Mouse (Mus musculus): ENCODE measurements around the gene Pgf.
"Not testable (repeated sequence)": the region's sequence is repeated elsewhere in the genome, so short reads cannot be mapped to it uniquely, and the experiment has no call there.

The Pgf gene

DNA sequence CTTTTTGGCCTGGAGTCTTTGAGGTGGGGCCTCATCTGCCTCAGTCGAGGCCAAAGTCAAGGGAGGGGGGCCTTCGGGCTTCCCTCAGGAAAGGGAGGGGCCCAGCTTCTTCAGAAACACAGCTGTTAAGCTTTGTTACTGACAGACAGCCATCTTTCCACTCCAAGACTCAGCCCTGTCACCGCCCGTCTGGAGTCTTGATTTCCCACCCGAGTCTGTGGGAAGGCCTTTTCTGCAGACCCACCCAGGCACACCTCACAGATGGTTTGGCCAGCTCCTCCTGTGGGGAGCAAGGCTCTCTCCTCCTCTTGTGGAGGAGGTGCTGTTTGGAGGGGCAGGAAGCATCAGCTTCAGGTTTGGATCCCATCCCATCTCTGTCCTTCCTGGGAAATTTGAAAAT is 18.0 kb downstream of the Pgf start:
- DNase-seq (ENCODE audit: low read depth in 2 of 2, low spot score in 2 of 2), result no peak

DNA sequence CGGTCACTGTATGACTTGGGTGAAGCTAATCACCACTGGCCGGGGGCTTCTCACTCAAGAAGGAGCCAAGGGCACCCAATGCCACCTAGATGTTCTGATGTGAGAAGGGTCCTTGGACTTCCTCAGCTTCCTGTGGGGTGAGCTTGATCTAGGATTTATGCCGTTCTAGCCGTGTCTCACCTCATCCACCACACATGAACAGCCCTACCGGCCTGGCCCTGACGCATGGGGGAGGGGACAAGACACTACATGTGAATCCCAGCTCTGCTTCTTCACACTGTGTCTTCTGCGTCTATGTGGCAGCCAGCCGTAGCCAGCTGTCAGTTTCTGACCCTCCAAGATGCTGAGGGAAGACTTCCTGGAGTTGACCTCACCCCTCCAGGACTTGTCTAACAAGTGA is 18.8 kb downstream of the Pgf start:
- DNase-seq (ENCODE audit: low read depth in 2 of 2, low spot score in 2 of 2), result no peak

DNA sequence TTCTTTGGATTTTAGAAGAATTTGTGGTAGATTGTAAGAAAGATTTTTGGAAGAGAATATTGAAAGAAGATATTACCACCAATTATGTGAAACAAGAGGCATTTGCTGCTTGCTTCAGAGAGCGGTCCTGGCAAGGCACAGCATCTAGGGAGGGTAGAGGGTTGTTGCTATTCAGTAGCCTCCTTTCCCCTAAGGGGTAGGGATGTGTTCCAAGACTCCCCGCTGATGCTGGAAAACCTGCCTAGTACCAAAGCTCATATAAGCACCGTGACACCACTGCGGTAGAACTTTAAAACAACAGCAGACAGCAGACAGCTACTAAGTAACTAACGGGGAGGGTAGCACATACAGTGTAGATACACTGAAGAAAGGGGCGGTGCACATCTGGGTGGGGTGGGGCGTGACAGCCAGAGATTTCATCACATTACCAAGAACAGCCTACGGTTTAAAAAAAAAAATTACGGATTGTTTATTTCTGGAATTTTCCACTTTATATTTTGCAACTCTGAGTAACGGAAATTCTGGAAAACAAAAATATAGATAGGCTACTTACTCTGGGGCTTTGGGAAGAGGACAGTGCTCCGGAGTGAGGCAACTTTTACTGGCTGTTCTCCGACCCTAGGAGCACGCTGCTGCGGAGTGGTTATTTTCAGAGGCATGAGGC is 19.7 kb downstream of the Pgf start:
- no peak for DNase-seq (ENCODE audit: low read depth in 2 of 2, low spot score in 2 of 2)

DNA sequence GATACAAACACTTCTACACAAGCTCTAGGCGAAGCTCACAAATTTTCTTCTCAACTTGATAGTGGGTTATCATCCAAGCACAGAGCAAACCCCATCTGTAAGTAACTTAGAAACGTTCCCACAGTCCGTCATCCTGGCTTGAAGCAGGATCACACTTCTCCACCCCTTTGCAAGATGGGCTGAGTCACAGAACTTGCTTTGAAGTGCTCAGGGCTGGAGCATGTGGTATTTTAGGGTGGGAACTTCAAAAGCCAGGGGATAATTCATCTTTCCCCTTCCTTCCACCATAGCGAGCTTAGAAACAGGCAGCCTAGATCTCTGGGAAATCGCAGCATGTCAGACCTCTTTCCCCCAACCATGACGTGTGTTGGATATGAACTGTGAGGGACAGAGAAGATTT is 21.3 kb downstream of the Pgf start:
- DNase-seq (ENCODE audit: low read depth in 2 of 2, low spot score in 2 of 2), result no peak

DNA sequence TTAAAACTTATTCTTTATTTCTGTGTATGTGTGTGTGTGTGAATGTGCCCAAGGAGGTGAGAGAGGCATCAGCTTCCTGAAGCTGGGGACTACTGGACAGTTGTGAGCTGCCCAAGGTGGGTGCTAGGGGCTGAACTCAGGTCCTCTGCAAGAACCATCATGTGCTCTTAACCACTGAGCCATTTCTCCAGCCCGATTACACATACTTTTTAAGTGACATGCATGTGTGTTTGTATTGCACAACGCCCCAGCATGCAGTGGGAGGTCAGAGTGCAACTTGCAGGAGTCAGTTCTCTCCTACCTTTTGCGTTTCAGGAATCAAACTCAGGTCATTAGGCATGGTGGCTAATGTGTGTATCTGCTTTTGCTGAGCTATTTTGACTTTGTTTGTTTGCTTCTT is 24.6 kb downstream of the Pgf start:
- DNase-seq (ENCODE audit: low read depth in 2 of 2, low spot score in 2 of 2), result no peak

DNA sequence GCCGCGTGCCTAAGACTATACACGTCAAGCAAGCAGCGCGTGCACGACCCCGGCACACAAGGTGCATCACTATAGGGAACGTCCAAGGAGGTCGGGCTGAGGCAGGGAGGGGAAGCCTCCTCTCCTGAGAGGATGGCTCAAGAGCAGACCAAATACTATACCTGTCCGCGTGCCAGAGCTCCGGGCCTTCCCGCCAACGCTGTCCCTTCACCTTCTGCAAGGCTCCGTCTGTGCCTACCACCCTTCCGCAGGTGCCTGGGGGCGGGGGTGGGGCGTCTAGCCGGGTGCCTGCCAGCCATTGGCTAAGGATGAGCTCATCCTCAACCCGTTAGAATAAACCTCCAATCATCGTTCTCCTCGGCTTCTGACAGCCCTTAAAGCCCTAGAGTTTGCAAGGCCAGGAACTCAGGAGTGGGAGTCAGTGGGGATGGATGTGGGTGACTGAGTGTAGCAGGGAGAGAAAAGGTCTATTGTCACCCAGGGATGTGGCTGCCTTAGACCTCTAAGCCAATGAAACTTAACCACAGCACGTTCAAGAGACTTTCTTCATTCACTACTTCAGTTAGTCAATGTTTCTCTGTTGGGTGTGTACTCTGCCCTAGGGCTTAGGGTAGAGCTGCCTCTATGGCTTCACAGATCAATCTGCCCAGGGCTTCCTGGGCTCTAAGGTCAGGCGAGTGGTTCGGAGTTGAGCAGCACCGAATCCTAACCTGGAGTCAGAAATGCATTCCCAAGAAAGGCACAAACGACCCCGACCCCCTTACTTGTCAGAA is 26.4 kb downstream of the Pgf start, which contains the start of gene Rps6kl1:
TSS of gene Rps6kl1 (minus strand) at position 263 of the 773 bp plus-strand sequence.
- peak; percentile 47 to 65 for DNase-seq (ENCODE audit: low read depth in 2 of 2, low spot score in 2 of 2)

DNA sequence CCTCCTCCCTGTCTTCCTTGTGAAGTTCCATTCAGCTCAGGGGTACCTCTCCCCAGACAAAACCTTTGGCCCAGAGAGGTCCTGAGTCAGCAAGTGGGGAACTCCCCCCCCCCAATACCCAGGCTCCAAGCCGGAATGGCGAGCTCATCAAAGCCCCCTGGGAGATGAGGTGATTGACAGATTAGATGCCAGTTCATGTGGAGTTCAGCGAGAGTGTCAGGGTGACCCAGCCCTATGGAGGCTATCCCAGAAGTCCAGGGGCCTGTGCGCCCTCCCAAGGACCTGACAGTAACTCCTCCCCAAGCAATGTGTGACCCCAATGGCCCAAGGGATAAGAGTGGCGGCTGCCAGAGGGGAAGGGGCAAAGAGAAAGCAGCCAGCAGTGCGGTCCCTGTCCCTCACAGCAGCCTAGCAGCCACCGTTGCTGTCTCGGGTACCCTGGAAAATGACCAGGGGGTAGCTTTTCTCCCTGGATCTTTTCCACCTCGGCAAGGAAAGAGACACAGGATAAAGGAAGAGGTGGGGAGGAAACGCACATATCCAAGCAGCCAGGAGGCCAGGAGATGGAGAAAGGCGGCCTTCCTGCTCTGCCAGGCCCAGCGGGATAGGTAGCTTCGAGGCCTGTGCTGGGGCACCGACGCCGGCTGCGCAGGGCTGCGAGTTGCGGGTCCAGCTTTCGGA is 27.1 kb downstream of the Pgf start:
- DNase-seq (ENCODE audit: low read depth in 2 of 2, low spot score in 2 of 2), result no peak

DNA sequence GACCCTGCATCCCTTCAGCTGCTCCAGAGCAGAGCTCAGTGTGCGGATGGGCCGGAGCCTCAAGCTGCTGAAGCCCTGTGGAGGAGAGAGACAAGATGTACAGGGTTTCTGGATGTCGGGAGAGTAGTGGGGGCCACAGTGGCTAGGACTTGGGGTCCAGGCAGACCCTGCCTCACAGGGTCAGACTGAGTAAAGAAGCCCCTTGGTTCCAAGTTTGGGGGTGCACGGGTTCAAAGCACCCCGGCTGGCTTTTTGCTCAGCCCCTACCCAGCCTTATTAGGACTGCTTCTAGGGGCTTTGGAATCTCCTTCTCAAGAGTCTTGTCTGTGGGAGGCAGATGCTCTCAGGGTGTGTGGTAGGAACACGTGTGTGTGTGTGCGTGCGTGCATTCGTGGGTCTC is 30.7 kb downstream of the Pgf start:
- DNase-seq (ENCODE audit: low read depth in 2 of 2, low spot score in 2 of 2), result no peak

DNA sequence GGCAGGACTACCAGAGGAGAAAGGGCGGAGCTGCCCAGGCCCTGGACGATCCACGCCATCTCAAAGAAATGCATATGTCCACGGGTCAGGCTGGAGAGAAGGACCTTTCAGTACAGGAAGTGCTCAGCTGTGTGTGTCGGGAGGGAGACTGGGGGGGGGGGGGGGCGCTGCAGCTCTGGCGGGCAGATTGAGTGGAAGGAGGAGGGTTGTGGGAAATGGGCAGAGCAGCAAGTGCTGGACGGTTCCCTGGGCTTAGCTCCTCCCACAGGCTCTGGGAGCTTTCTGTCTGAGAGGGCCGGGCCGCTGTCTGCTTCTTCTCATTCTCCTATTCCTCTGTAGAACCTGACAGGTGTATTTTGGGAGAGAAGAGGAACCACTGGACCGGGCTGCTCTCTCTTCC is 31.2 kb downstream of the Pgf start:
- DNase-seq (ENCODE audit: low read depth in 2 of 2, low spot score in 2 of 2), result no peak

DNA sequence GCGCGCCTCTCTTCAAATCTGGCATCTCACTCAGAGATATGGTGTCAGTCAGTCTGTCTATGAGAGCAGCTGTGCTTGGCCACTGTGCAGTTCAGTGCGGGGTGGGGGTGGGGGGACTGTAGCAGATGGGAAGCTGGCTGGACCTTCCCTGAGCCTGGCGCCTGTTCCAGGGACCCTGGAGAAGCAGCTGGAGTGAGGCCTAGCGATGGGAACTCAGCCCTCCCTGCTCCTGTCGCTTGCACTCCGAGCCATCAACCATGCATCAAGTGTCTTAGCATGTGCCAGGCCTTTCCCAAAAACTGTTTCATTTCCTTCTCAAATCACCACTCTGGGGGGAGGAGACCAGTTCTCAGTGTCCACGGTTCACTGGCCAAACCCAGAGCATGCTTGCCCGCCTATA is 32.0 kb downstream of the Pgf start:
- no peak for DNase-seq (ENCODE audit: low read depth in 2 of 2, low spot score in 2 of 2)

DNA sequence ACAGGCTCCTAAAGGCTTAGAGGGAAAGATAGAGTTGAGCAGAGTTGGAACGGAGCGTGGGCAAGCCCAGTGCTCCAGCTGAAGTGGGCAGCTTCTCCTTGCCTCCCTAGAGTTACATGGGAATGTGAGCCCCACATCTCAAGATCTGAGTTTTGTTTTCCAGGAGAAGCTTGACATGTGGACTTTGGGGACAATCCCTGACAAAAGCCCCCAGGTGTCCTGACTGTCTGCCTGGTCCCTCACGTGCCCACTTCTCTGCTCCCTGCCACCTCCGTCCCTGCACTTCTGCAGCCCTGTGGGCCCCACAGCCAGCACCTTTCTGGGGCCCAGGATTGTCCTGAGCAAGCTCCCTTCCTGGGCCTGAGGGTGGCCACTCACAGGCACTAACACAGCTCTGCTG is 32.8 kb downstream of the Pgf start:
- no peak for DNase-seq (ENCODE audit: low read depth in 2 of 2, low spot score in 2 of 2)

DNA sequence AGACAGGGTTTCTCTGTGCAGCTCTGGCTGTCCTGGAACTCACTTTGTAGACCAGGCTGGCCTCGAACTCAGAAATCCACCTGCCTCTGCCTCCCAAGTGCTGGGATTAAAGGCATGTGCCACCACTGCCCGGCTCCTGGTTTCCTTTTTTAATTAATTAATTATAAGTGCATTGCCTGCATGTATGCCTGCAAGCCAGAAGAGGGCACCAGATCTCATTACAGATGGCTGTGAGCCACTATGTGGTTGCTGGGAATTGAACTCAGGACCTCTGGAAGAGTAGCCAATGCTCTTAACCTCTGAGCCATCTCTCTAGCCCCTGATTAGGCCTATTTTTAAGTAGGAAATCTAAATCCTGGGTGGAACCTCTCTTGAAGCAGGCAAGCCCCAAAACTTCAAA is 33.3 kb downstream of the Pgf start:
- not testable (repeated sequence) for DNase-seq (ENCODE audit: low read depth in 2 of 2, low spot score in 2 of 2)

DNA sequence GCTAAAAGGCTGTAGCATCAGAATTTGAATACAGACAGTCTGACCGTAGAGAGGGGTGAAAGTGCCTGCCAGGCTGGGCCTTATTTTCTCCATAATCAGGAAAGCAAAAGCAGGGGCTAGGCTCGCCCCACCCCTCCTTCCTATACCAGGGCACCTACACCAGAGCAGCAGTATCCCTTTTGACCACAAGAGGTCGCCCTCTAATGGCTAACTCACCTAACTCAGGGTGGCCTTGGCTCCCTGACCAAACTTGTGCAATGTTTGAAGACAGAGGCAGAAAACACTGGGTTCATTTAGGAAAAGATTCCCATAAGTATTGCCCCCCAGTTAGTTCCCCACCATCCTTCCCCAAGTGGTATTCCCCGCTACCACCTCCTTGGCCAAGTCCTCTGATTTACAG is 34.8 kb downstream of the Pgf start:
- DNase-seq (ENCODE audit: low read depth in 2 of 2, low spot score in 2 of 2), result peak; percentile 69 to 78

DNA sequence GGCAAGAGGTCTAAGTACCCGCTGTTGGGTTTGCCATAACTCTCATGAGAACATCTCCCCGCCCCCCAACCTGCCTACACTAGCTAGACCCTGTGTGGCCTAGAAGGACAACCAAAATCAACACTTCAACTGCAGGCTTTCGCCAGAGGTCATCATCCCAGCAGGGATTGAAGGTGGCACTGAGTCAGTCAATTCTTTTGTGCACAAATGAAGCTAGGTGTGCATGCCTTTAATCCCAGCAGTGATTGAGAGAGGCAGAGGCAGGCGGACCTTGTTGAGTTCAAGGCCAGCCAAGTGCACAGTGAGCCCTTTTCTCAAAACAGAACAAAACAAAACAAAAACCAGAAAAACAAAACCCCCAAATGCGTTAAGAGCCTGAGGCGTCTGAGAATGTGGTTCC is 36.5 kb downstream of the Pgf start:
- no peak for DNase-seq (ENCODE audit: low read depth in 2 of 2, low spot score in 2 of 2)

DNA sequence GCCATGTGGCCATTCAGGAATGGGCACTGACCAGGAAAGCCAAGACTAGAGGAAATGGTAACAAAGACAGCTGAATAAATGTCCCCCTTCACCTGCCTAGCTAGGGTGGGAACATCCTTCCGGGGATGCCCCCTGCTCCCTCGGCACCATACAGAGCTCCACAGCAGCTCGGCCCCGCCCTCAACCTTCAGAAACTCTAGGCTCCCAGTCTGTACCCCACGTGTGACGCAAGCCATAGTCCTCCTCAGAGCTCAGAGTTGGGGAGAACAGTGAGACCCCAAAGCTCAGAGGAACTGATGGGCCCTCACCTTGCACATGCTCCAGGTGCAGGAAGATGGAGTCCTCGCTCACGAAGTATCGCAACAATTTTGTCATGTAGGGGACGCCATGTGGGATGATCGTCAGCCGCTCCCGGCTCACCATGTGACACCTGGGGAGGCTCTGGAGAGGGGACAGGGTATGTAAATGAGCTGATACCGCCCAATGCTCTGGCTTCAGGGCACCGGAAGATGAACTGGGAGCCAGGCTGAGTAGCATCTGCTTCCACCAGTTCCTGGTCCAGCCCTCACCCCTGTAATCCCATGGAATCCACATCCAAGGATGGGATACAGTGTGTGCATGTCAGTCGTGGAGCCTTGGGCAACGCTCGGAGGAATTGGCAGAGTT is 37.4 kb downstream of the Pgf start:
- peak in 1 of 2 experiments; percentile 33 for DNase-seq (ENCODE audit: low read depth in 2 of 2, low spot score in 2 of 2)

DNA sequence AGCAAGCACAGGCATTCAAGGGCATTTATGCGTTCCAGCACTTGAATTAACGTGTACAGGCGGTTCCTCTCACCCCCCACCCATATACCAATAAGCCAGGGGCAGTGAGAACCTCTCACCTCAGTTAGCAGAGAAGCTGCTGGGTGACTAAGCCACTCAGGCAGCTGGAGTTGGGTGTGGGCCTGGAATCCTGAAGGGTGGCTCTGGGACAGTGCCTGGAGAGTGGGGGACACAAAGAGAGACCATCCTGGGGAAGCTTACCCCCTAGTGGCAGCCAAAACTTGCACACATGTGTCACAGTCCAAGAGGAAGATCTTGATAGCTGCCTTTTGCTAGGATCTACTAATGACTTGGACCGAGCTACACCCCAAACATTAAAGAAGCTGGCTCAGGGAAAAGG is 41.0 kb downstream of the Pgf start:
- no peak for DNase-seq (ENCODE audit: low read depth in 2 of 2, low spot score in 2 of 2)

DNA sequence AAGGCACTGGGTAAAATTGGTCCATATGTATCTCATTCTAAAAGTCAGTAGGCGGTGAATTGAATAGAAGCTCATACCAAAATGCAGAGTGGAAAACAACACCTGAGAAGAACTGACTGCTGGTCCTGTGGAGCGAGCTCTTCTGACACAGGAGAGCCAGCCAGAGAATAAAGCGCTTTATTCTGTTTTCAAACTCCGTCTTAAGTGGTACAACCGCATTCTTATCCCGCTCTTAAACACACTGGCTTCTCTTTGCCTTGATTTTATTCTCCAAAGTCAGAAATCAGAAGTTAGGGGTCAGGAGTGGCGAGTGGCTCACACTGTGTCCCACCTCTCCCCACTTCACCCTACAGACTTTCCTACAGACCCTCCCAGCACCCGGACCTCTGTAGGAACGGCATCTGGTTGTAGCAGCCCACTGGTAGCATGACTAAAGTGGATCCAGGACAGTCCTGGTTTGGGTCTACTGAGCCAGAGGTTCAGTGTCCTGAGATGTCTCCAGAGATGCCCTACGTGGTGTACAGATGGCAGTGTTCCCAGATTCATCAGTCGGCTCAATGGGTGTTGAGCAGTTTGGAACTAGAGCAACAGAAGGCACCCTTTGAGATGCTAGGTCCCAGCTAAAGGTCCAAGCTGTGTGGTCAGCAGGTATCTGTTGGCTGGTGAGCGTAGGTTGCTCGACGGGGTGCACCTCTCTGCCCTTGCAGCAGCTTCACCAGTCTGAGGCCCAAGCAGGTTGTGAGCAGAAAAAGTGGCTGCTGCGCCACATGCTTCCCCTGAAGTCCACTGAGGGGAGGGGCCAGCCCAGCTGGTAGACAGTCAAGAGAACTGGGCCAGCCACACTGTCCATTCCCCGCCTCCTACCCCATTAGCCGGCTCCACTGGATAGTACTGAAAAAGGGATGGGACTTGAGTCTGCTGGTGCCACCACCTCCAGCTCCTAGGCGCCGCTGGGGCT is 41.8 kb downstream of the Pgf start:
- no peak for DNase-seq (ENCODE audit: low read depth in 2 of 2, low spot score in 2 of 2)

DNA sequence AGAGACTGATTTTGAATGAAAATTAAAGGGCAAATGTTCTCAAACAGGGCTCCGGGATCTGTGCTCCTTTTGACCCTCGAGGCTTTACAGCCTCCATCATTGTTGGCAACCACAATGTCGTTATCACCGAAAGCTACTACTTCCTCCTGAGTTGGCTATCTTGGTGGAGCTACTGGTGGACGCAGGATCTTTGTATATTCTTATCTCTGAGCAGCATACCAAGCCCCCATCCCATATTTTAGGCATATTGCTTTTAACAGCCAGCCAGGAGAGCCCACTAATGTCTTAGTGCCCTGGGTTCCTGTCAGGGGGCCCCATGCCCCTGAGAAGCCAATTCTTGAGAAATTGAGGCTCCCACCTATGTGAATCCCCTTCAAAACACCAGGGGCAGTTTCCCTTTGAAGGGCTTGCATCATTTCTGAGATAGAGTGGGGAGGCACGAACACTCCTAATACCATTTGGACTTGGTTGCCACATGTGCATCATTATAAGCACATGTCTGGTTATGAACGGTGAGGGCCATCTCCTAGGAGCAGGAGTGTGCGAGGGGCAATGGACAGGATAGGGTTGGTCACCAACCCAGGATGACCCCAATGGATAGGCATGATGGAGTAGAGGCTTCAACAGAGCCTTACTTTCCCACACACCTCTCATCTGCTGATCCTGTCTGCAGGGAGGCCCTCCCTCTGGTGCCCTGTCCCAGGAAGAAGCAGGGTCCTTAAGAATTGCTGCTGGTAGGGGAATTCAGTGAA is 43.4 kb downstream of the Pgf start:
- no peak for DNase-seq (ENCODE audit: low read depth in 2 of 2, low spot score in 2 of 2)

DNA sequence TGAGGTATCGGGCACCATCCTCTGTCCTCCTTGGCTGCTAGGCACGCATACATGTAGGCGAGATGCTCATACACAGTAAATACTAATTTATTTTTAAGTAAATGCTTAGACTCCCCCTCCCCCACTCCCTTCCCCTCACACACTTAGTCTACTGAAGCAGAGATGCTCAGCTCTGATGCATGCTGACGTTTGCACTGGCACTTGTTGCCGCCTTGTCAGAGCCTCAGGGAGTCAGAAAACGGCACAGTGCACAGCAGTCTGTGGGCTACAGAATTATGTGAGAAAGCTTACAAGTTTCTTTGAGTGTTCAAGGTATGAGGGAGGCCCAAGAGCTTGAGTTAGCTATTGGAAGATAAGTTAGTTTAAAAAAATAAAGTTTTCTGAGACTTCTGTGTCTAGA is 46.2 kb downstream of the Pgf start:
- no peak for DNase-seq (ENCODE audit: low read depth in 2 of 2, low spot score in 2 of 2)

DNA sequence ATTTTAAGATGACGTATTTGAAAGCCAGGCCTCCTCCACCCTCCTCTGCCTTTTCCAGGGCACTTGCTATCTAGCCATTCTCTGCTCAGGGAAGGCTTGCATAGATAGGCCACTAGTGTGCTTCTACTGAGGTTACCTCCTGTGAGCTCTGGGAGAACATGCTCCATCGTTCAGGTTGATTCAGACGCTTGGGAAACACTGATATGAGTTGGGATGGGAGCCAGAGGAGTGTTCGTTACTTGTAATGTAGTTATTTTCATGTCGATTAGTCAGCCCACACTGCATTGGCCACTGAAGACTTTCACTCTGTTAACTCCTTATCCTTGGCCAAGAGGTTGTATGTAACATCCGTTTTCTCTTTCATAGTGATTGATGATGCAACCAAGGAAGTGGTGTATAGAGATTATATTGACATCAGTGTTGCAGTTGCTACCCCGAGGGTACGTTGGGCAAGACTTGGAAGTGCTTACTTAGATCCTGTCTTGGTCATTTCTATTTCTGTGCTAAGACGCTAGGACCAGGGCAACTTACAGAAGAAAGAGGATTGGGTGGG is 48.1 kb downstream of the Pgf start:
- no peak for DNase-seq (ENCODE audit: low read depth in 2 of 2, low spot score in 2 of 2)
